Mouse (Mus musculus) ES-Bruce4 (cell line): ENCODE data around the gene Atp5b. TPM values are rescaled to one million over a fixed set of nuclear protein-coding genes. Genes with fewer than 3 reads are reported as not detected.
"Not testable (repeated sequence)": the region's sequence is repeated elsewhere in the genome, so short reads cannot be mapped to it uniquely, and the experiment has no call there.

Experiments used
- H3K27ac ChIP-seq: 2 replicates; pipeline ENCODE4 v1.5.1; 2012; ENCODE audit warnings: low read length, inconsistent platforms; ENCODE audit not compliant: insufficient read depth
- H3K27me3 ChIP-seq: 2 replicates; pipeline ENCODE4 v1.6.1; 2012; ENCODE audit warnings: mild to moderate bottlenecking, low read length, inconsistent platforms; ENCODE audit not compliant: control insufficient read depth, poor library complexity, insufficient read depth, severe bottlenecking
- H3K36me3 ChIP-seq: 2 replicates; pipeline ENCODE4 v1.6.1; 2012; ENCODE audit warnings: inconsistent platforms, mild to moderate bottlenecking, low read length, moderate library complexity; ENCODE audit not compliant: control insufficient read depth, poor library complexity, insufficient read depth, severe bottlenecking
- H3K4me1 ChIP-seq: one replicate; pipeline ENCODE4 v1.8.1; 2011; ENCODE audit warnings: low read length; ENCODE audit not compliant: control insufficient read depth, insufficient read depth
- H3K4me3 ChIP-seq: 2 replicates; pipeline ENCODE4 v1.5.1; 2011; ENCODE audit warnings: low read depth, mild to moderate bottlenecking, low read length
- H3K9ac ChIP-seq: 2 replicates; pipeline ENCODE4 v1.6.1; 2012; ENCODE audit warnings: low read depth, mild to moderate bottlenecking, inconsistent platforms; ENCODE audit not compliant: poor library complexity, severe bottlenecking
- H3K9me3 ChIP-seq: replicated peaks from 2 replicates; pipeline ENCODE4 v1.6.1; 2012; ENCODE audit warnings: mild to moderate bottlenecking, low read length, inconsistent platforms; ENCODE audit not compliant: control insufficient read depth, poor library complexity, insufficient read depth, severe bottlenecking
- CTCF ChIP-seq: IDR thresholded peaks from one replicate; pipeline ENCODE4 v1.8.1; 2011; ENCODE audit warnings: low read depth, low read length
- EP300 ChIP-seq: IDR thresholded peaks from 2 replicates; pipeline ENCODE4 v1.6.1; 2011; ENCODE audit warnings: low read depth, low read length; ENCODE audit not compliant: insufficient read depth
- POLR2A ChIP-seq: IDR thresholded peaks from one replicate; pipeline ENCODE4 v1.8.1; 2011; ENCODE audit warnings: low read length; ENCODE audit not compliant: insufficient read depth
- polyA plus RNA-seq: library from polyadenylated mRNA; stranded (reverse); fragments of >200 nt; gene quantifications from 2 replicates; pipeline ENCODE4 v1.2.4, GENCODE M21; 2011; ENCODE audit warnings: low read depth; ENCODE audit not compliant: missing spikeins, insufficient read depth, insufficient read length

Atp5b gene
- polyA plus RNA-seq, 1 experiment, result 1,323 TPM

- Histone ChIP-seq H3K9ac (peak overlapping the region; percentile 89), H3K4me1 (peaks cover 2% of the 10 kb centered on the region), H3K9me3 (no peaks in the 10 kb centered on the region), H3K27ac (0 out of 2 replicates have a peak overlapping the region, but pooled peaks have one; percentile 65), H3K4me3 (peak overlapping the region; percentile 77), H3K36me3 (peaks cover 27% of the 10 kb centered on the region), H3K27me3 (no peaks in the 10 kb centered on the region)
- TF ChIP-seq CTCF (no peak), POLR2A (no peak), EP300 (no peak)
Observed at GRCm38 (mm10) chr10:128061109-128061508, 22.0 kb upstream of the Atp5b start.

GRCm38 (mm10) chr10:128062221-128062989 is 20.7 kb upstream of the Atp5b start:
- Histone ChIP-seq H3K27me3 (no peaks in the 10 kb centered on the region), H3K9me3 (no peaks in the 10 kb centered on the region), H3K4me3 (no peak overlapping the region), H3K4me1 (peaks cover 2% of the 10 kb centered on the region), H3K9ac (peak overlapping the region; percentile 61), H3K27ac (no peak overlapping the region), H3K36me3 (peaks cover 33% of the 10 kb centered on the region)
- TF ChIP-seq CTCF (no peak), POLR2A (no peak), EP300 (no peak)

GRCm38 (mm10) chr10:128066072-128066471 is 17.0 kb upstream of the Atp5b start:
- H3K27me3 ChIP-seq, result no peaks in the 10 kb centered on the region
- H3K9me3 ChIP-seq, result no peaks in the 10 kb centered on the region
- peaks cover 55% of the 10 kb centered on the region for H3K36me3 ChIP-seq
- 0 out of 2 replicates have a peak overlapping the region, but pooled peaks have one; percentile 44 for H3K9ac ChIP-seq
- H3K4me1 ChIP-seq, result peaks cover 2% of the 10 kb centered on the region
- peak overlapping the region; percentile 38 for H3K4me3 ChIP-seq
- no peak overlapping the region for H3K27ac ChIP-seq
- TF ChIP-seq EP300, result no peak
- TF ChIP-seq POLR2A, result no peak
- TF ChIP-seq CTCF, result no peak

- no peak for TF ChIP-seq CTCF
- TF ChIP-seq EP300, result no peak
- no peak for TF ChIP-seq POLR2A
- peaks cover 2% of the 10 kb centered on the region for H3K4me1 ChIP-seq
- no peak overlapping the region for H3K4me3 ChIP-seq
- H3K36me3 ChIP-seq, result peaks cover 67% of the 10 kb centered on the region
- no peaks in the 10 kb centered on the region for H3K27me3 ChIP-seq
- H3K9ac ChIP-seq, result no peak overlapping the region
- 0 out of 2 replicates have a peak overlapping the region, but pooled peaks have one; percentile 6 for H3K27ac ChIP-seq
- H3K9me3 ChIP-seq, result no peaks in the 10 kb centered on the region
Observed at GRCm38 (mm10) chr10:128069201-128069600, 13.9 kb upstream of the Atp5b start.

- H3K4me1 ChIP-seq, H3K4me3 ChIP-seq, H3K27ac ChIP-seq, H3K9me3 ChIP-seq, H3K9ac ChIP-seq, H3K27me3 ChIP-seq: not testable (repeated sequence)
- H3K36me3 ChIP-seq, result peaks cover 76% of the 10 kb centered on the region
Observed at GRCm38 (mm10) chr10:128070432-128070831, 12.6 kb upstream of the Atp5b start.

- H3K4me1 ChIP-seq, H3K4me3 ChIP-seq, H3K9ac ChIP-seq, H3K27ac ChIP-seq, H3K9me3 ChIP-seq, H3K27me3 ChIP-seq: not testable (repeated sequence)
- H3K36me3 ChIP-seq, result peaks cover 31% of the 10 kb centered on the region
Observed at GRCm38 (mm10) chr10:128078269-128078668, 4.8 kb upstream of the Atp5b start.
